Mouse (Mus musculus) kidney, adult 18-20 months (tissue): ENCODE data around the gene Pdia3.
A peak's percentile ranks its signal among the peaks of the same experiment; 100 is the strongest.
"Not testable (repeated sequence)": the region's sequence is repeated elsewhere in the genome, so short reads cannot be mapped to it uniquely, and the experiment has no call there.

Experiments
- DNase-seq: peaks from one replicate; pipeline ENCODE4 v3.0.0; 2021

Gene Pdia3

DNA sequence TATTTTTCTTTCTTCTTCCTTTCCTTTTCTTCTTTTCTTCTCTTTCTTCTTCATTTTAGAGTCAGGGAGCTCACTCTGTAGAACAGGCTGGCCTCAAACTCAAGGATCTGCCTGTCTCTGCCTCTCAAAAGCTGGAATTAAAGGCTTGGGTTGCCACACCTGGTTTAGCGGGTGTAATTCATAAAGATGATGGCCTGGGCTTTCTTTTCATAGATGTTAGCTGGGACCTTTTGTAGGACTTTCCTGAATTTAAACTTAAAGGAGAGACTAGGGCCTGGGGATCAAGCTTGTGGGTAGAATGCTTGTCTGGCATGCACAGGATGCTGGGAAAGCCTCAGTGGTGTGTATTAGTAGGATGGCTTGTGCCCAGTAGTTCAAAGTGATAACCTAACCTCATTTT lies 30.6 kb downstream of the Pdia3 start, which contains the start of gene Ell3:
TSS of gene Ell3 (minus strand) at position 101 of the 400 bp plus-strand sequence.
- DNase-seq = no peak

DNA sequence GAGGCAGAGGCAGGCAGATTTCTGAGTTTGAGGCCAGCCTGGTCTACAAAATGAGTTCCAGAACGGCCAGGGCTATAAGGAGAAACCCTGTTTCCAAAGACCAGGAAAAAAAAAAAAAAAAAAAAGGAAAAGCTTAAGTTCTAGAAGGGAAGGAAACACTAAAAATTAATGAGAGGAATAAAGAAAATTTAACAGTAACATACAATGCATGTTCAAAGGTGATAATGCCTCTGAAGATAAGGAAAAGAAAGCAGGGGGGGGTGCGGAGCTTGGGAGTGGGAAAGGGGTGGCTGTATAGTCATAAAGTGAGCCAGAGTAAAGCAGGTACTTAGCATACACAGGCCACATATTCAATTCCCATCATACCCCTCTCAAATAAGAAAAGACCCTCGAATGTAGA lies 31.5 kb downstream of the Pdia3 start:
- DNase-seq = no peak

DNA sequence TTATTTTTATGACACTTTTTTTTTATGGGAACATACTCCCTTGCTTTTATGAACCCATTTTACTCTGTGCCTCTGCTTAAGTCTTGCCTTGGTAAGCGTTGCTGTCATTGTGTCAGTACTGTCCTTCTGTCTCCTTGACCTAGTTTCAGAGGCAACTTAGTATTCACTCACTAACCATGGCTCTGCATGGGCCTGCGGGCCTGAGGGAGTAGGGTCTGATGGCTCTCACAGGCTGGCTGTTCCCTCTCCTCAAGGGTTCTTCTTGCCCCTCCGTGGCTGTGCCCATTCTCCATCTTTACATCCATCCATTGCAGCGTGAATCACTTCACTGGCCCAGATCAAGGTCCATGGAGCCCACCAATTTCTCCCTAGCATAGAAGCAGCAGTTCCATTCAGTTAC lies 32.9 kb downstream of the Pdia3 start:
- no peak for DNase-seq

DNA sequence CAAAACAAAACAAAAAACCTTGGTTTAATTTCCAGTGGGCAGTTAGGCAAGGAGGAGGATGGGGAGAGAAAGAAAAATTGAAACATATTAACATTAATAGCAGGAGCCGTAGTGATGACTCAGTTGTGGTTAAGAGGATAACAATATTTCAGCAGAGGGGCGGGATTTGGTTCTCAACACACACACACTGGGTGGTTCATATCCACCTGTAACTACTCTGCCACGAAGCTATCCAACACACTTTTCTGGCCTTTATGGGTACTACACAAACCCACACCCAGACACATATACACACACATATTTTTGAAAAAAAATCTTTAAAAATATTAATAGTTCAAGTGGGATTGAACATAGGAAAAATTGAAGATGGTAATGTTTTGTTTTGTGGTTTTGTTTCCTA lies 33.4 kb downstream of the Pdia3 start:
- no peak for DNase-seq

DNA sequence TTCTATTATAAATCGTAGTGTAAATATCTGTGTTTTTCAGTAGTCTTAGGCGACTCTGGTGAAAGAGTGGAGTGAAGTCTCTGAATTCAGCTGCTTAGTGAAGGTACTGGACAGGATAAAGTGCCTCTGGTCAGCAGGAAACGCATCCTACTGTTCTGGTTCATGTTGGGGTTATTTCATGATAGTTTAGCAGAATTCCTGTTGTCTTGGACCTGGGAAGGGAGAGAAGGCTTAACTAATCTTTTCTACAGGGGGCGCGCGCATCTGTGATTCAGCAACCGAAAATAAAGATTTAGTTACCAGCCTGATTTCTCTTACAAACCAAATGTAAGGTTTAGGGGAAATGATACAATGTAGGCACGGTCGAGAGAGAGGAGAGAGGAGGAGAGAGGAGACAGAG lies 34.6 kb downstream of the Pdia3 start:
- DNase-seq = peak; percentile 53

DNA sequence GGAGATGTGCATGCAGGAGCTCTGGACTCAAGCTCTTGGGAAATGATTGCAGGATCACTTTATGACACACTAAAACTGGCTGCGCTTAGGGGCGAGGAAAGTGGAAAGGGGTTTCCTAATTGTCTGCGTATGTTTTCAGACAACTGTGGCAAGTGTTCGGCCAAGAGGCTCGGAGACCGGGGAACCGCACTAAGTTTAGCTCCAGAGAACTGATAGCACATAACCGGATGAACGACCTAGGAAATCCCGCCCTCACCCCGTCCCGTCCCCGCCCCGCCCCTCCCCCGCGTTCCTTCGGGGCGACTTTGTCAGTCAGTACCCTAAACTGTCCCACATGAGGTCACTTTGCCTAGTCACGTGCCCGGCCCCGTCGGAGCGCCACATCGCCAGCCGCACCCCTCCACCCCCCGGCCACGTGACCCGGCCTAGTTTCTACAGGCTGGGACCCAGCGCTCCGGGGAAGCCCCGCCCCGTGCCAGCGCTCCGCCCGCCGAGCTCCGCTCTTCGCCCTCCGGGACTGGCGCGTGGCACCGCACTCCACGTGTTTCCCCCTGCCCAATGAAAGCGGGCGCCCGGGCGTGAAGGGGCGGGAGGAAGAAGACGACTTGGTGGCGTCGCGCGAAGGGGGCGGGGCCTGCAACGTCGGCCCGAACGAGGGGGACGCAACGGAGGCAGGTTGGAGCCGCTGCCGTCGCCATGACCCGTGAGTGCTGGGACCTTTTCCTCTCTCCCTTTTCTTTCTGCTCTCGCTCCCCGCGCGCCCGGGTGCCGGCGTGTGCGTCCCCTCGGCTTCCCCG lies 35.4 kb downstream of the Pdia3 start, which contains the start of gene Serf2:
TSS of gene Serf2 (plus strand) at position 457 of the 797 bp plus-strand sequence.
- DNase-seq = peak; percentile 100

DNA sequence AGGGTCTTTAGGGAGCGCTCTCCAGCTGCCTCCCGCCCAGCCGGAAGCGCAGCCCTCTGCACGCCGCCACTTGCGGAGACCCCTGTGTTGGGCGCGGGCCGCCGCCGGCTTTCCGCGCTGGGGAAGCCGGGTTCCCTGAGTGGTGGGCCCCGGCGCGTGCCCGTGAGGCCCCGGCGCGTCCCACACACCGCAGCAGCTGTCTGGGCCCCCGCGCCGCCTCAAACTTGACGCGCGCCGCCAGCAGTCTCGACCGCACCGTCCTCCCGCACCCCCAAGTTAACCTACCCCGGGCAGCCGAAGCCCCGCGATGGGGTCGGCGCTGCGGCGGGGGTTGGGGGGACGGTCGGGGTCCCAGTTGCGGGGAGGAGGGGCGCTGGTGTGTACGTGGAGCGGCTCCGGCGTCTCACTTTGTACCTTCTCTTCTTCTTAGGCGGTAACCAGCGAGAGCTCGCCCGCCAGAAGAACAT lies 36.0 kb downstream of the Pdia3 start:
- DNase-seq = no peak

DNA sequence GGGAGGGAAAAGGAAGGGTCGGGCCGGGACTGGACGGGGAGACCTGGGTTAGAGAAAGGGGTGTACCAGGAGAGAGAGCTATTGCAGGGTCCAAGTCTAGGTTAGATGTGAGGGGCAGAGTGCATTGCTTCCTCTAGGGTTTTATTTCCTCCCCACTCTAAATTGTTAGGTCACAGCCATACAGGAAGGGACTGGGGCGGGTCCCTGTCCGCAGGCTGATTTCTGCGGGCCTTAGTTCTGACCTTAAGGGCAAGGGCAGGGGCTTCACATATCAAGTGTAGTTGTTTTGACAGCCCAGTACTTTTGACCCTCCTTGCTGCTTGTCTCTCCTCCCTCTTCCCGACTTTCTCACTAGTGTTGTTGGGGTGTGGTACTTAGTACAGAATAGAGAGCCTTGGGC lies 36.5 kb downstream of the Pdia3 start:
- no peak for DNase-seq

DNA sequence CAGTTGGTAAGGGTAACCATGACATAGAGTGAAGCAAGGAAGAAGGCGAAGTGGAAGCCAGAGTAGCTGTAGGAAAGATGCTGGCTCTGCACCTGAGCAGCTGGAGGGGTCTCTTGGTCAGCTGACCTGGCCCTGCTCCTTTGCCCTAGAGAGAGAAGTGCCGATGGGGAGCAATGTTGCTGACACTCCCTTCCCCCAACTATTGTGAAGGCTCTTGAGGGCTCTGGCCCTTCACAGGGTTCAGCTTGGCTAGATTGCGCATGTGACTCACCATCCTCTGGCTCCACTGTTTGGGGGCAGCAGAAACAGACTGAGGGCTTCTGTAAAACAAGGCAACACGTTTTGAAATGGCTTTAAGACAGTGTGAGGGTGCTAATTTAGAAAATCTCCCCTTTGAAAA lies 38.8 kb downstream of the Pdia3 start:
- no peak for DNase-seq

DNA sequence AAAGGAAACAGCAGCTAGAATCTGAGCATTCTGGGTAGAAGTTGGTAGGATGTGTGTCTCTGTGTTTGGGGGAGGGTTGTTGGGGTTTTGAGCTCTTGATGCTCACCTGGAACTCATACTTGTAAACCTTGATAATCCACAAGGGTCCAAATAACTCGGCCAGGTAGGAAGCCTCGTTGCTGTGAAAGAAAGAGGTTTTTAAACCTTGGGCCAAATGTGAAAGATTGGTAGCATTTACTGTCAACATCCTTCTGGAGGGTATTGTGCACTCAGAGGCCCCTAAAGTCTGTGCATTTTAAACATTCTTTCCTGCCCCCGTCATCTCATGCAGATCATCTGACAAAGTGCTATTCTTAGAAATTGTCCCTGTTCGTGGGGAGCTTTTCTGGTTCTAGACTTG lies 39.4 kb downstream of the Pdia3 start, which contains the start of gene Hypk:
TSS of gene Hypk (plus strand) at position 301 of the 400 bp plus-strand sequence.
- no peak for DNase-seq

DNA sequence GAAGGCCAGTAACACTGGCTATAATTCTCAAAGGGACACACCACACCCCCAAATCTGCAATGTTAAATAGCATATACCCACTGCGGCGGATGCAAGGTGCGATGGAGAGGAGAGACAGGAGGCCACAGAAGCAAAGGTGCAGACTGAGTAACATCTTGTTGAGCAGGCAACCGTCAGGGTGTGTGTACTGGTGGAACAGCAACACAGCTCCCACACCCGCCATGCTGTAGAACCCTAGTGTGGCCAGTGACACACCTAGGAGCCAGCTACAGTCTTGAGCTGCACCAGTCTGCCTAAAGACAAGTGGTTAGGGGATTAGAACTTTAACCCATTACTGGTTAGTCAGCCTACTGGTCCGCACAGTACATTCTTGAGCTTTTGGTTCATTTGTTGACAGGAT lies 40.3 kb downstream of the Pdia3 start:
- no peak for DNase-seq

DNA sequence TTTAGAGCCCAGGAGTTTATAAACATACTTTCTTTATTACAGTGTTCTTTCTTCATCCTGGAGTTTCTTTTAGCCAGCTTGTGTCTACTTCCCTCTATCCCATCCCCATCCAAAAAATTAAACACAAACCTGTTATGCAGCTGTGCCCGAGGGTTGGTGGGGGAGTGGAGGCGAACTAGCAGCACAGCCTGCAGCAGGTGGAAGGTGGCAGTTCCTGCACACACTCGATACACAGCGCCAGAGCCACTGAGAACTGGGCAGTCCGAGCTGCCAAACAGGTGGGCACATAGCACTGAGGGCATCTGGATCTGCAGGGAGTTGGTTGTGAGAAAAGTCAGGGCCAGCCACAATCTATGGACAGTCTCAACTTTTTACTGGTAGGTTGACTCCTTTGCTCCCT lies 42.0 kb downstream of the Pdia3 start:
- DNase-seq = no peak

DNA sequence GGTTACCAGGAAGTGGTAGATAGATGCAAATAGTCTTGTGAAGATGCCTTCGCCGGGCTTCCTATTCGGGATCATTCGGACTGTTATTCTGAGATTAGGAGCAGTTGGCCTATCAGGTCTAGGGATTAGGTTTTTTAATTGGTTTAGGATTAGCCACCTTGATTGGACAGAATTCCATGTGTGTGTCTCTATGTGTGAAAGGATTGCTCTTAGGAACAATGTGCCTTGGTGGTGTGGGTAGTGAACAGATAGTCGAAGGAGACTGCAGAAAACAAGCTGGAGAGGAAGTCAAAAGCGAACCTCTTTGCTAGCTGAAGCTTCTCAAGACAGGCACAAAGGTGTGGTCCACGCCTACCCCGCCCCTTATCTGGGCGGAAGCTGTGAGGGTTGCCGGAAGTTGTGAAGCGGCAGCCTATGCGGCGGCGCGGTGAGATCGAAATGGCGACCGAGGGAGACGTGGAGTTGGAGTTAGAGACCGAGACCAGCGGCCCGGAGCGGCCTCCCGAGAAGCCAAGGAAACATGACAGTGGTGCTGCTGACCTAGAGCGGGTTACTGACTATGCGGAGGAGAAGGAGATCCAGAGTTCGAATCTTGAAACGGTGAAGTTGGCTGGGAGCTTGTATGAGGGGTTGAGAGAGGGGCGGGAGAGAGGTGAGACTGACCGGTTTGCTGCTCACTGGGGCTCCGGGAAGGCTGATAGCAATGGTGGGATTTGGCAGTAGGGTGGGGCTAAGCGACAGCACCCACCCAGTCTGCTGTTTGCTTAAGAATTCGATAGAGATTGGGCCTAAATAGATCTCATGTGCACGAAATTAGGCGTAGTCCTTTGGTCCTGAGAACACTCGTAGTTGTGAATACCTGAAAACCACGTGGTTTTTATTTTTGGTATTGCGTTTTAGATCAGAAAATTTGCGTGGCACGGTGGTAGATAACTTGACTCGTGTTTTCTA lies 43.4 kb downstream of the Pdia3 start, which contains the start of gene Serinc4:
TSS of gene Serinc4 (minus strand) at position 90 of the 951 bp plus-strand sequence.
- DNase-seq = peak; percentile 87

DNA sequence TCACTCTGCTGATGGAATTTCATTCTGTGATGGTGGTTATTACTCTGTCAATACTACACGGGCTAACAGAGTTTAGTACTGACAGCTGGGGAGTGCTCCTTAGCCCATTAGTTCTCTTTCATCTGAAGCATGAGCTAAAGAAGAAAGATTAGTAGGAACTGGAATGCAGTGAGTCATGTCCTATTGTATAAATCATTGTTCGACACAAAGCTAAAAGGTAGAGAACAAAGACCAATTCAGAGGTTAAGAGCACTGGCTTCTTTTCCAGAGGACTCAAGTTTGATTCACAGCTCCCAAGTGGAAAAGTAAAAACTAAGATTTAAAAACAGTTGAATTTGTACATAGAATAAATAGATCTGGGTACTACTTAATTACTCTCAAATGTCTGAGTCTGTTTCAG lies 46.5 kb downstream of the Pdia3 start:
- DNase-seq = no peak

DNA sequence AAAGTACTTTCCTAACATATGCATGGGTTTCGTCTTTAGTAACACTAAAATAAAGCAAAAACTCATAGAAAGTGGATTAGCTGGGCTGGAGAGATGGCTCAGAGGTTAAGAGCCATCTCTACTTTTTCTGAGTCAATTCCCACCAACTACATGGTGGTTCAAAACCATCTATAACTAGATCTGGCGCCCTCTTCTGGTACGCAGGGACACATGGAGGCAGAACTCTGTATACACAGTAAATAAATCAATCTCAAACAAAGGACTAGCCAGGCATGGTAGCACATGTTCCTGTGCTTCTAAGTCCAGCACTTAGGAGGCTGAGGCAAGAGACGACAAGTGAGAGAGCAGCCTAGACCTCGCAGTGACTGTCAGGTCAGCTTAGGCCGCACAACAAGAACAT lies 55.4 kb downstream of the Pdia3 start:
- not testable (repeated sequence) for DNase-seq

DNA sequence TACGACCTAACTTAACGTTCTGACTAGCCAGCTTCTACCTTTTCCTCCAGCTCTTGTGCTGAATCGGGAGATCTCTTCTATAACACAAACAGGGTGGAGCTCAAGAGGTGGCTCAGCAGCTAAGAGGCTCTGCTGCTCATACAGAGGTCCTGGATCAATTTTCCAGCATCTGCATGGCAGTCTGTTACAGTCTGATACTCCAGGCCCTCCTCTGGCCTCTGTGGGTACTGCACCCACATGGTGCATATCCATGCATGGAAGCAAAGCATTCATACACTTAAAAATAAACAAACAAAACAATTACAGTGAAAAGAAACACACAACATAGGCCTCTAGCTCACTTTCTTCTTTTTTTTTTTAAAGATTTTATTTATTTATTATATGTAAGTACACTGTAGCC lies 59.2 kb downstream of the Pdia3 start:
- not testable (repeated sequence) for DNase-seq

DNA sequence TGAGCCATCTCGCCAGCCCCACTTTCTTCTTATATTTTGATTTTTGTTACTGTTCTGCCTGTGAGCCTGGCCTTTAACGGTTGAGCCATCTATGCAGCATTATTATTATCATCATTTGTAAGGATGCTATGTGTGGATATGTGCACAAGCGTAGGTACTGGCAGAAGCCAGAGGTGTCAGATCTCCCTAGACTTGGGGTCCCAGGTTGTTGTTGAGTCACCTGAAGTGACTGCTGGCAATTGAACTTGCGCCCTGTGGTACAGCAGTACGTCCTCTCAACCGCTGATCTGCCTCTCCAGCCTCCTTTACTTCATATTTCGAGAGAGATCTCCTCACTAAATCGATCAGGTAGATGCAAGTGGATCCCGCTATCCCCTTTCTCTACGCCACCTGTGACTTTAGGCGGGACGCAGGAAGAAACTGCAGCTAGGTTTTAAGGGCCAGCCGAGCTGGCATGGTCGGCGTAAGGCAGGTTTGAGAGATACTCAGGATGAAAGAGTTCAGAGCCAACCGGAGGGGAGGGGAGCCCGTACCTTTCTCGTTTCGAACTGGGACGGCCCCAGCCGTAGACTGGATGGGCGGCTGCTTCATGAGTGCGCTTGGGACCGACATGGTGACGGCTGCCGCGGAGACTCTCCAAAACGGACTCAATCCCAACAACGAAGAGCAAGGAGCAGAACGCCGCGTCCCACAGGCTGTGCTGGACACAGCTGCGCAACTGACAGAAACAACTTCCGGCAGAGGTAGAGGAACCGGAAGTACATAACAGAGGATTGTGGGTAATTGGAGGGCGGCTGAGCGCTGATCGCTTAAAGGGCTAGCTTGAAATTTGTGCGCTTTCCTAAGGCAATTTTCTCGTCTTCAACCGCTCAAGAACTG lies 60.0 kb downstream of the Pdia3 start, which contains the start of gene Mfap1b:
TSS of gene Mfap1b (minus strand) at position 767 of the 879 bp plus-strand sequence.
- peak; percentile 80 for DNase-seq

DNA sequence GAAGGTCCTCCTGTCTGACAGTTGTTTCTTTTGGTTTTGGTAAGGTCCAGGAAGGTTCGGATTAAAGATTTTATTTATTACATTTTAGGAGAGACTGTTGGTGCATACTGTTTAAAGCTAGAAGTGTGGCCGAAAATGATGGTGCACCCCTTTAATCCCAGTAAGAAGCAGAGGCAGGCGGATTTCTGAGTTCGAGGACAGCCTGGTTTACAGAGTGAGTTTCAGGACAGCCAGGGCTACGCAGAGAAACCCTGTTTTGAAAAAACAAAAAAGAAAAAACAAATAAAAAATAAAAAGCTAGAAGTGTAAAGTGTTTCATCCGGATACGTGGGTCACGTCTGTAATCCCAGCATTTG lies 60.6 kb downstream of the Pdia3 start:
- DNase-seq = no peak

DNA sequence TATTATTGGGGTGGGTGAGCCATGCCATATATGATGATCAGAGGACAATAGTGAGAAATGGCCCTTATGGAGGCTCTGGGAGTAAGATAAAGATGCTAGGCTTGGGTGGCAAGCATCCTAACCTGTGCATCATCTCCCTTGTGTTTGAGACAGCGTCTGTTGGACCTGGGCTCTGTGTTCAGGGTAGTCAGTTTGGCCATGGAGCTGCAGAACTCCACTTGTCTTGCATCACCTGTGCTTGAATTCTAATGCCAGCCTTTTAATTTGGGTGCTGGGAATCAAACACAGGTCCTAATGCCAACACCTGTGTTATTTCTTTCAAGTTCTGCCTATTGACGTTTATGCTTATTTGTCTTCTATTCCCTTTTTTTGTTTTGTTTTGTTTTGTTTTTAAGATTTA lies 61.7 kb downstream of the Pdia3 start:
- not testable (repeated sequence) for DNase-seq

DNA sequence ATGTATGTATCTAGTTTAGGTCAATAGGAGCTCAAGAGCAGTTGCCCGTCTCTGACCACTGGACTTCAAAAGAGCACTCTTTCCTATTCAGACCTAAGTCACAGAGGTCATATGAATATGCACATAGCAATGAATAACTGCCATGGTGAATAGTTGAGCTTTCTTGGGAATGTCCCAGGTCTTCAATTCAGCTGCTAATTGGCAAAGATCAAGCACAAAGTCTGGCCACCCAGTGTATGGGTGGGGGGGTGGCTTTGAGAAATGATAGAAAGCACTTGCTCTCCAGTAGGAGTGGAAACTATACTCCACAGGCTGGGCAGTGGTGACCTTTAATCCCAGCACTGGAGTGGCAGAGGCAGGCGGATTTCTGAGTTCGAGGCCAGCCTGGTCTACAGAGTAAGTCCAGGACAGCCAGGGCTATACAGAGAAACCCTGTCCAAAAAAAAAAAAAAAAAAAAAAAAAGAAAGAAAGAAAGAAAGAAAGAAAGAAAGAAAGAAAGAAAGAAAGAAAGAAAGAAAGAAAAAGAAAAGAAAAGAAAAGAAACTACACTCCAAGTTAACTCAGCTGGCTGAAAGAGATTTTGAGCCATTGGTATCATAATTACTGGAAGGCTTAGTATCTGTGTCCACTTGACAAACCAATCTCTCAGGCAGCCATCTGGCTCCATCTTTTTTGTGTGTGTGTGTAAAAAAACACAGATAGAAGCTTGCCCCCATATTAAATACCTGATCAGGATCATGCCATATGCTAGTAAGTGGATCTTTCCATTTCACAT lies 64.1 kb downstream of the Pdia3 start:
- DNase-seq = no peak

DNA sequence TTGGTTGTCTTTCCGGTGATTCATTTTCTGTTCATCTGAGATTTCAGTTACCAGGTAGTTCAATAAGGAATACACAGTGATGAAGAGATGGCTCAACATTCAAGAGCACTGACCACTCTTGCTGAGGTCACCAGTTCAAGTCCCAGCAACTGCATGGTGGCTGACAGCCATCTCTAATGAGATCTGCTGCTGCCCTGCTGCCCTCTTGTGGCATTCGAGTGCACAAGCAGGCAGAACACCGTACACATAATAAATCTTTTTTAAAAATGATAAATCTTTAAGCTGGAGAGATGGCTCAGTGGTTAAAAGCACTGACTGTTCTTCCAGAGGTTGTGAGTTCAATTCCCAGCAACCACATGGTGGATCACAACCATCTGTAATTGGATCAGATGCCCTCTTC lies 66.9 kb downstream of the Pdia3 start:
- DNase-seq = peak; percentile 15

DNA sequence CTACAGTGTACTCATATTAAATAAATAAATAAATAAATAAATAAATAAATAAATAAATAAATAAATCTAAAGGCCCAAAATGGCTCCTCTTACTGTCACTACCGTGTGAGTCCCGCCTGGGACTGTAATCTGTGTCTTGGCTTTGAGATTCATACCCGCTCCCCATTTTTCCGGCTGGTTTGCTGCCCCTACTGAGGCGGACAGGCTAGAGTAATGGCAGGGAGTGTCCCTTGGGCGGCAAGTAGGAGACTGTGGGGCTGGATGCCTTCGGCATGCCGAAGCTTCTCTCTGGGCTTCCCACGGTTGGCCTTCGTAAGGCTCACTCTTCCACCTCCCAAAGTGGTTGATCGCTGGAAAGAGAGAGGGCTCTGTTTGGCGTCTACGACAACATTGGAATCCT lies 67.3 kb downstream of the Pdia3 start:
- not testable (repeated sequence) for DNase-seq
